Mouse (Mus musculus) urinary bladder, postnatal 0 days (tissue): ENCODE results near the gene Hist1h2bj. TPM values are rescaled to one million over a fixed set of nuclear protein-coding genes. Genes with fewer than 3 reads are reported as not detected.

Experiments used
- microRNA-seq: library from miRNA; unstranded; fragments of <30 nt; microRNA quantifications from one replicate; pipeline ENCODE4, GENCODE M21; 2016
- polyA plus RNA-seq: library from polyadenylated mRNA; unstranded; fragments of >200 nt; fragmentation: Nextera tagmentation; extraction: Ambion mirVana; gene quantifications from 2 replicates; pipeline ENCODE4 v1.2.1, GENCODE M21; 2015

The Hist1h2bj gene
- 1.8 and 2.4 TPM in 2 replicates for polyA plus RNA-seq

DNA sequence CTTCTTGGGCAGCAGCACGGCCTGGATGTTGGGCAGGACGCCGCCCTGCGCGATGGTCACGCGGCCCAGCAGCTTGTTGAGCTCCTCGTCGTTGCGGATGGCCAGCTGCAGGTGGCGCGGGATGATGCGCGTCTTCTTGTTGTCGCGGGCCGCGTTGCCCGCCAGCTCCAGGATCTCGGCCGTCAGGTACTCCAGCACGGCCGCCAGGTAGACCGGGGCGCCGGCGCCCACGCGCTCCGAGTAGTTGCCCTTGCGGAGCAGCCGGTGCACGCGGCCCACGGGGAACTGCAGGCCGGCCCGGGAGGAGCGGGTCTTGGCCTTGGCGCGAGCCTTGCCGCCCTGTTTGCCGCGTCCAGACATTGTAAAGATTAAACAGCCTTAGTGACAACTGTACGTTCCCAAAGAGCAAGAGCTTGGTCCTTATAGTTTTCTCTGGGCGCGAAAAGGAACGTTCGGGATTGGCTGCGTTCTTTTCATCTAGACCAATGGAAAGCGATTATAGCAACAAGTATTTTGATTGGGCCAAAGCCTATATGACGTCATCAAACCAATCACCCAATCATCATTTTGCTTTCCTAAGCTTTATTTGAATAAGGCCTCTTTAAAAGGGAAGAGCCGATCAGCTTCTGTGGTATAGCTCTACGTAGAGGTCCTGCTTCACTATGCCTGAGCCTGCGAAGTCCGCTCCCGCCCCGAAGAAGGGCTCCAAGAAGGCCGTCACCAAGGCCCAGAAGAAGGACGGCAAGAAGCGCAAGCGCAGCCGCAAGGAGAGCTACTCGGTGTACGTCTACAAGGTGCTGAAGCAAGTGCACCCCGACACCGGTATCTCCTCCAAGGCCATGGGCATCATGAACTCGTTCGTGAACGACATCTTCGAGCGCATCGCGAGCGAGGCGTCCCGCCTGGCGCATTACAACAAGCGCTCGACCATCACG, at the start of gene Hist1h2bj, which contains the start of gene Hist1h2ag:
Gene Hist1h2bj (plus strand): TSS at position 647 of the 935 bp plus-strand sequence.
Gene Hist1h2ag (minus strand): TSS at position 377 of the 935 bp plus-strand sequence.

DNA sequence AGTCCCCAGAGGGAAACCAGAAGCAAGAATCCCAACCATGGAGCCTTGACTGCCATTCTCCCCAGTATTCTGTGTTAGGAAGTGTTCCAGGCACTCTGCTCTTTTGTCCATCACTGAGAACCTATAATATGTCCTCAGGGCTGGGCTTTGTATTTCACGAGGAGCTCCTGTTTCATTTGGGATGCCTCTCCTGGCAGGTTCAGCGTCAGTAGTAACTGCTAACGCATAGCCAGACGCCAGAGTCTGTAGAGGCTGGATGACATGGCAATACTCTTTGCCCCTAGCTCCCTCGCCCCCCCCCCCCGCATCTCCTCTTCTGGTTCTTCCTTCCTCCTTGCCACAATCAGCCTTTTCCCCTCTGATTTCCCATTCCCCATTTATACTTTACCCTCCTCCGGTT, 33.4 kb upstream of the Hist1h2bj start, which contains the start of gene Prss16:
Gene Prss16 (minus strand): TSS at position 101 of the 400 bp plus-strand sequence.

DNA sequence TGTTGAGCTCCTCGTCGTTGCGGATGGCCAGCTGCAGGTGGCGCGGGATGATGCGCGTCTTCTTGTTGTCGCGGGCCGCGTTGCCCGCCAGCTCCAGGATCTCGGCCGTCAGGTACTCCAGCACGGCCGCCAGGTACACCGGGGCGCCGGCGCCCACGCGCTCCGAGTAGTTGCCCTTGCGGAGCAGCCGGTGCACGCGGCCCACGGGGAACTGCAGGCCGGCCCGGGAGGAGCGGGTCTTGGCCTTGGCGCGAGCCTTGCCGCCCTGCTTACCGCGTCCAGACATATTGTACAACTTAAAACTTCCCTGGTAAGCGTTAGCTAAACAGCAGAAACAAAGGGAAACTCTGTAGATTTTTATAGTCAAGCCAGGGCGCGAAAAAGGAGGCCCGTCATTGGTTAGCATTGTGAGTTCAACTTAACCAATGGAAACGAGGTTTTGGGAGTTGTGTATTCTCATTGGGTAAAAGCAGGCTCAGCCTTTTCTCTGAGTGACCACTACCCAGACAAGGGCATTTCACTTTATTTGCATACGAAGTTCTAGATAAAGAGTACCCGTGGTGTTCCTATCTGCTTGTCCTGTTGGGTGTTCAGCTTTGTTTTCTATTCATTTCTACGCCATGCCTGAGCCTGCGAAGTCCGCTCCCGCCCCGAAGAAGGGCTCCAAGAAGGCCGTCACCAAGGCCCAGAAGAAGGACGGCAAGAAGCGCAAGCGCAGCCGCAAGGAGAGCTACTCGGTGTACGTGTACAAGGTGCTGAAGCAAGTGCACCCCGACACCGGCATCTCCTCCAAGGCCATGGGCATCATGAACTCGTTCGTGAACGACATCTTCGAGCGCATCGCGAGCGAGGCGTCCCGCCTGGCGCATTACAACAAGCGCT, 7.5 kb upstream of the Hist1h2bj start, which contains the start of the genes Hist1h2ah and Hist1h2bk:
Gene Hist1h2ah (minus strand): TSS at position 302 of the 882 bp plus-strand sequence.
Gene Hist1h2bk (plus strand): TSS at position 604 of the 882 bp plus-strand sequence.

DNA sequence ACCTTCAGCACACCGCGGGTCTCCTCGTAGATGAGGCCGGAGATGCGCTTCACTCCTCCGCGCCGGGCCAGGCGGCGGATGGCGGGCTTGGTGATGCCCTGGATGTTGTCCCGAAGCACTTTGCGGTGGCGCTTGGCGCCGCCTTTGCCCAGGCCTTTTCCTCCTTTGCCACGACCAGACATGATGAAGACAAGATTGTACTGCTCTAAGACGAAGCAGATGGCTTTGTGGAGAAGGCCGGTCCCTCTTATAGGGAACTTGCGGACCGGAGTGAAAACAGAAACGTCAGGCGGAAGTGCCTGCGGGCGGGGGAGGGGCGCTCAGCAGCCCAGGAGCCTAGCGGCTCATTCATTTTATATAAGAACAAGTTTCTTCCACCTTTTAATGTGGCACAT, 1.9 kb upstream of the Hist1h2bj start, which contains the start of gene Hist1h4i:
Gene Hist1h4i (minus strand): TSS at position 221 of the 395 bp plus-strand sequence.

DNA sequence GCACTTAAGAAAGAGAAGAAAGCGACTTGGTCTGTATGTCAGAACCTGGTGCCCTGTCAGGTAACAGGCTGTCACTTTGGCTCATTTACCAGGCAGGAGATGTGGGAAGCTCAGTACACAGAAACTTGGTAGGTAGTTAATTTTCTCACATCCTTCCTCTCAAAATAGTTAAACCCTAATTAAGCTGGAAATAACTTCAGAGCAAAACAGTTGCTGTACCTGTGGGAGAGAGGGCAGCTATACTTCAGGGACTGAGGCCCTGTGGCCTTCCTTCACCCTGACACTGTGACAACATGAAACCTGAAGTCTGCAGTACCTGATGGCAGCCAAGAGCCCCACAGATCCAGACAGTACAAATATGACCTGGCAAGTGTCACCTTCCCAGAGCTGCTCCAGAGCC, 41.1 kb downstream of the Hist1h2bj start, which contains the start of gene Vmn1r188:
Gene Vmn1r188 (plus strand): TSS at position 301 of the 400 bp plus-strand sequence.

Small RNA genes within 50 kb of the gene (microRNA-seq; reads per million reads assigned to microRNA genes)
- not detected for gene Gm26300
- not detected for gene Gm44390
- gene Gm44486: not detected

Other genes starting within 250 kb of the Hist1h2bj start
- 3.9 and 5.8 TPM in 2 replicates for gene Hist1h2bq, start 233.0 kb upstream of the Hist1h2bj start, polyA plus RNA-seq
- 3.7 TPM in 1 of 2 replicates, not detected in the other for gene Hist1h2ao, start 232.7 kb upstream of the Hist1h2bj start, polyA plus RNA-seq
- gene Hist1h4m, start 231.5 kb upstream of the Hist1h2bj start, polyA plus RNA-seq: not detected in 2 replicates
- 8.8 and 12.8 TPM in 2 replicates for gene Hist1h4n, start 211.0 kb upstream of the Hist1h2bj start, polyA plus RNA-seq
- gene Hist1h2ap, start 209.7 kb upstream of the Hist1h2bj start, polyA plus RNA-seq: 721 and 1,071 TPM in 2 replicates
- gene Hist1h2br, start 209.5 kb upstream of the Hist1h2bj start, polyA plus RNA-seq: 3.3 and 6.2 TPM in 2 replicates
- 1.1 and 1.2 TPM in 2 replicates for gene Zfp184, start 98.1 kb upstream of the Hist1h2bj start, polyA plus RNA-seq
- 0.17 TPM in 1 of 2 replicates, not detected in the other for gene Pom121l2, start 62.0 kb upstream of the Hist1h2bj start, polyA plus RNA-seq
- gene Prss16, start 33.5 kb upstream of the Hist1h2bj start, polyA plus RNA-seq: 0.35 and 0.80 TPM in 2 replicates
- gene Hist1h2ah, start 7.6 kb upstream of the Hist1h2bj start, polyA plus RNA-seq: 2.2 TPM in 1 of 2 replicates, not detected in the other
- 0.92 and 1.3 TPM in 2 replicates for gene Hist1h2bk, start 7.3 kb upstream of the Hist1h2bj start, polyA plus RNA-seq
- 4.6 and 7.5 TPM in 2 replicates for gene Hist1h4i, start 1.9 kb upstream of the Hist1h2bj start, polyA plus RNA-seq
- 8.4 and 8.8 TPM in 2 replicates for gene Hist1h2ag, start 270 bp upstream of the Hist1h2bj start, polyA plus RNA-seq
- gene Vmn1r188, start 41.2 kb downstream of the Hist1h2bj start, polyA plus RNA-seq: not detected in 2 replicates
- not detected in 2 replicates for gene Vmn1r189, start 62.6 kb downstream of the Hist1h2bj start, polyA plus RNA-seq
- gene Vmn1r191, start 140.8 kb downstream of the Hist1h2bj start, polyA plus RNA-seq: not detected in 2 replicates
- not detected in 2 replicates for gene Vmn1r192, start 147.9 kb downstream of the Hist1h2bj start, polyA plus RNA-seq
- gene Vmn1r193, start 179.9 kb downstream of the Hist1h2bj start, polyA plus RNA-seq: not detected in 2 replicates
- not detected in 2 replicates for gene Vmn1r194, start 201.0 kb downstream of the Hist1h2bj start, polyA plus RNA-seq
- not detected in 2 replicates for gene Vmn1r195, start 227.3 kb downstream of the Hist1h2bj start, polyA plus RNA-seq
- not detected in 2 replicates for gene Vmn1r196, start 246.7 kb downstream of the Hist1h2bj start, polyA plus RNA-seq